Mouse (Mus musculus): ENCODE data around the gene Gm21970.

Gm21970 gene

GRCm38 (mm10) chr16:91373473-91374252 is 17.9 kb upstream of the Gm21970 start:
- DNase-seq, result no peak

- no peak for DNase-seq
Observed at GRCm38 (mm10) chr16:91374253-91374634, 17.3 kb upstream of the Gm21970 start.

DNA sequence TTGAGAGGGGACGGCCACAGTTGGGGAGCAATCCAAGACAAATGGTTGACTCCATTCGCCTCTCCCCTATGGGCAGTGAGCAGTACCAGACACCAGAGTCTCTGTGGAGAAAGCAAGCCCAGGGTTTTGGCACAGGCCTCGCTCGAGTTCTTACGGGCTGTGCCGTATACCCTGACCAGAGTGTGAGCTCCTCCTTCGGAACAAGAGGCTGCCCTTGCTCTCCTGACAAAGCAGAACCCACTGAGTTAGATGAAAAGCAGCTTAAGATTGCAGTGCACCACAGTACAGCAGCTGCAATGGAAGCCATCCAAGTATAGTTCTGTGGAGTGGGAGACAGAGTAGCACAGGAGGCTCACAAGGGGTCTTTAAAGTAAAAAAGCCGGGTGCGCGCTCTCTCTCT is 14.8 kb upstream of the Gm21970 start:
- no peak for DNase-seq

DNA sequence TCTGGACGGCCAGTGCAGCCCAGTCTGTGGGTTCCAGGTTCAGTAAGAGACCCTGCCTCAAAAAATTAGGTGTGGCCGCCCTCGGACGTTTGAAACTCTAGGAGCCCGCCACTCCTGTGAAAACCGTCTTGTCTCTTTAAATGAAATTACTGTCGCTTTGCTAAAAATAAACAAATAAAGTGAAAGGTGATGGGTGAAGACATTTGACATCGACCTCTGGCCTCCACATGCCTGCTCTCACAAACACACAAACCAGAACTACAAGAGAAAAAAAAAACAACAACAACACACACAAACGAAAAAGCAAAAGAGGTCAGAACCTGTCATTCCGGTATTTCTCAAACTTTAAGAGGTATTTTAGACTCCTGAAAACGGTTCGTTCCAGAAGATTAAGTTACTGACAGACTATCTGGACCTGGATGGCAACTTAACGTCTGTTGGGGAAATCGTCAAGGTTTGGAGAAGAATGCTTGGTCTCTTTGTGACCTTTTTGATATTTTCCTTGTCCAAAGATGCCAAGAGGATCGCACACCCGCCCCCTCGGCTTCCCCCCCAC is 13.0 kb upstream of the Gm21970 start:
- DNase-seq, result no peak

GRCm38 (mm10) chr16:91378991-91379390 is 12.5 kb upstream of the Gm21970 start:
- DNase-seq, result no peak

DNA sequence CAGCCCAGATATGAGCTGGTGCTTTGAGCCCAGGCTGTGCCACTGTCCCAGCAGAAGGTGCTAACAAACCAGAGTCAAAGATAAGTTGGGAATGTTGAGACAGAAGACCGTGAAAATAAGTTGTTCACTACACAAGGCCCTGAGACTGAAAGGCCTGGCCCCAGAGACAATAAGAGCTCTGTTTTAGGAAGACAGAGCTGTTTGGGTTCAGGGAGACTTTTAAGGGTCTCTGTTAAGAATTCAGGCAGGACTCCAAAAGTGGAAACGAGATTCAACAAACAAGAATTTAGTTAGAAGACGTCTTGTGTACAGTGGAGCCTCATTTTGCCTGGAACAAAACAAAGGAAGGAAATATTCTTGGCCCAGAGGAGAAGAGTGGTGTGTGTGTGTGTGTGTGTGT is 12.1 kb upstream of the Gm21970 start:
- DNase-seq, result no peak

- DNase-seq, result no peak
Observed at GRCm38 (mm10) chr16:91380151-91380550, 11.4 kb upstream of the Gm21970 start.

DNA sequence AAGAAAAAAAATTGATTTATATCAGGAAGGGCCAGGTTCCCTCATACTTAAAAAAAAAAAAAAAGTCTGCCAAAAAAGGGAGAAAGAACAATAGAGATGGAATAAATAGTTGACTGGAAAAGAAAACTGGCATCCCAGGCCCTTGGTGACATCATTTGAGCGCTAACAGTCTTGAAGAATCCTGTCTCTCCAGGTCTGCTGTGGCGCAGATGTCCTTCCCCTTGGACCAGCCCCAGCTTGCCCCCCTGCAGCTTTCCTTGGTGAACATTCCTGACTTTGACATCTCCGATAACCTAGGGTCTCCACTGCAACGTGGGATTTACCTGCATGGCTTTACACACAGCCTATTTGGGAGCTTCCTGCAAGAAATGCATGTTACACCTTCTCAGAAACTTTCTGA is 9.9 kb upstream of the Gm21970 start:
- DNase-seq, result no peak

DNA sequence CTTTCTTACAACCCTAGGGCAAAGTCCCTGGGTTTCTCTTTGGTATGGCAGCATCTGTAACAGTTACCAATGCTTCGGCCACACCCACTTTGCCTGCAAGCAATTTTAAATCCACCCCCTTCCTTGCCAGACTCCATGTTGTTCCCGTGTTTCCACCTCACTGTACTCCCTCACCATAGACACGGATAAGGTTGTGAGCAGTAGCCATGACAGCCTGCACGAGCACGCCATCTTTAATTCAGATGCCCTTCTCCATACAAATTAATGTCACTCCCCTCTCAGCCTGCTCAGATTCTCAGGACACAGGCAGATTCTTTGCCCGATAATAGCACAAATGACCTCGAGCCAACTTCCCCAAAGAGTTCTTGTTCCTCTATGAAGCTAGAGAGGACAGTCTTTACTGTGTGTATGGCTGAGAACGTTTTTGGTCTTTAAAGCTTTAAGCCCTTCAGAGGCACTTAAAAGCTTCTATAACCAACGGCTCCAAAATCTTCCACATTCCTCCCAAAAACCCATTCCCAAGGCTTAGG is 9.2 kb upstream of the Gm21970 start:
- no peak for DNase-seq

GRCm38 (mm10) chr16:91384221-91384620 is 7.3 kb upstream of the Gm21970 start:
- DNase-seq, result no peak

GRCm38 (mm10) chr16:91385621-91386020 is 5.9 kb upstream of the Gm21970 start:
- no peak for DNase-seq

DNA sequence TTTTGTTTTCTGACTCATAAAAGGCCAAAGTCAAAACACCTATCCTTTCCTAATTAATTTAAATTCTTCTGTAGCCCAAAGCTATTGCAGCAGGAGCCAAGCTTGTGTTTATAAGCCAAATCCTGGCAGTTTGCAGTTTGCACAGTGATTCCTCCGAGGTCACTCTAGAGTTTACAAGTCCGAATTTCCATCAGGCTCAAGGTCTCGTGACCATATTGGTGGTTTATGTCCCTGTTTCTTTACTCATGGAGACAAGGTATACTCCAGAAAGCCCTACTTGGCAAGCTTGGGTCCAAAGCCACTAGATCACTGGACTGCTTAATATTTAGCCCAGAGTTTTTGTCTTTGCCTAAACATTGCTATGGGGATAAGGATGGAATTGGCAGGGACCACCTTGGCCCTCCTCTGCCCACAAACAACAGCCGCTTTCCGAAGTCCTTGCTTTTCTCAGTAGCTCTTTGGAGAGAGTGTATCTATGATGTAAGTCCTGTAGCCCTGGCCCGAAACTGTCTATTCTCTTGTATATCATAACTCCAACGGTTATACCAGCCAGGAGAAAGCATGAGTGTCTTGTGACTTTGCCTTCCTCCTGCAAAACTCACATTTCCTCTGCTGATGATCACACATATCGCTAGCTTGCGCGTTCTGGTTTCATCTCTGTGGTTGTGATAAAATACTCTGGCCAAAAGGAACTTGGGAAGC is 5.0 kb upstream of the Gm21970 start:
- DNase-seq, result no peak

GRCm38 (mm10) chr16:91387121-91387486 is 4.4 kb upstream of the Gm21970 start:
- DNase-seq, result no peak

DNA sequence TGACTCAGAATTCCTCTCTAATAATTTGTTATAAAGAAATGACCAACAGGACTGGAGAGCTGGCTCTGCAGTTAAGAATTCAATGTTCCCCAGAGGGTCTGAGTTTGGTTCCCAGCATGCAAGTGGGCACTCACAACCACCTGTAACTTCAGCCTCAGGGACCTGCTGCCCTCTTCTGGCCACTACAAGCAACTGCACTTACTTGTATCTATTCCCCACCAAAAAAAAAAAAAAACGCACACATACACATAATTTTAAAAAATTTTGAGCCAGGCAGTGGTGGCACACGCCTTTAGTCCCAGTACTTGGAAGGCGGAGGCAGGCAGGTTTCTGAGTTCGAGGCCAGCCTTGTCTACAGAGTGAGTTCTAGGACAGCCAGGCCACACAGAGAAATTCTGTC is 1.4 kb upstream of the Gm21970 start:
- DNase-seq, result no peak

DNA sequence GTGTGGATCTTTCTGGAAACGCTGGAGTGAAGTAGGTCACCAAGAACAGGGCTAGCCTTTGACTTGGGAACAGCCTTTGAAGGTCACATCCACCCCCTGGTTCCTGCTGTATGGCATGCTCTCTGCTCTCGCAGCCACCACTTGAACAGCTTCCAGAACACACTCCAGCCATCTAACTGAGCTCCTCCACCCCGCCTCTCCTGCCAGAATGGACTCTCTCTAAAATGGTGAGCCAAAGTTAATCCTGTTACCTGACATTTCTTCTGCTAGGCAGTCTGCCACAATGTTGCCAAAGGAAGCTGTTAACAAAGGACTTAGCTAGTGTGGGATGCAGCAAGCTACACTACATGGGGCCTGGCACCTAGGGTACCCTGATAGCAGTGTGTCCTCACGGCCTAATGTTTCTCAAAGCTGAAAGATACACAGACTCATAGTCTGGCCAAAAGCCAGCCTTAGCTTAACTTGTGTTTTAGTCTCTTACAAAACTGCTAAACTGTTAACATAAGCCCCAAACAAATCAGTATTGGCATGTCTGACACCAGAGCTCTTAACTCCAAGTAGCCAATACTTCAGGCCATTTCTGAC is 3.4 kb downstream of the Gm21970 start:
- no peak for DNase-seq

DNA sequence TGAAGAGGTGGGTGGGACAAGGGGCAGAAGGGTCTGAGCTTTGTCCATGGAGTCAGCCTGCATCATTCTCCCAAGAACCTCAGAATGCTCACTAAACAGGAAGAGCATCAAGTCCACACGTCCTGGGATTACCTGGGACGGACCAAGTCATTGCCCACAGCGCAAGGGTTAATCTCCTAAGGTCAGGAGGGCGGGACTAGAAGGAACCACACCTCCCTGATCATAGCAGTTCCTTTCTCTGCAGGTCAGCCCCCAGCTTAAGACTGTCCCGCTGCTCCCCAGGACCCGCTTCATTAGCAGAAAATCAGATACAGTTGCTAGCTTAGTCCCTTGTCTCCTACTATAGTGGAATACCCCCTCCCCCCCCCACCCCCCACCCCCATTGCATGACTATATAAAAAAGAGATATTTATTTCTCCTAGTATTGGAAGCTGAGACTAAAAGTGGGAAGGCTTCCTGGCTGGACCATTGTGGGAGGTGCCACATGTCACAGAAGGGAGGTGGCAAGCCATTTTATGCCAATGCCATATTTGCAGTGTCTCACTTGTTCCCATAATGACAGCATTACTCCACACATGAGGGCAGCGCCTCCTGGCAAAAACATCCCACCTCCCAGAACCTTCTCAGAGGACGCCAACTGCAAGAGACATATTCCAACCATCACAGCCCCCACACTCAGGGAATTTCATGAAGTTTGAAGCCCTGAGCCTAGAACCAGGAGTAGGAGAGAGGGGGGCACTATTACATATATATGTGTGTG is 4.3 kb downstream of the Gm21970 start:
- no peak for DNase-seq

DNA sequence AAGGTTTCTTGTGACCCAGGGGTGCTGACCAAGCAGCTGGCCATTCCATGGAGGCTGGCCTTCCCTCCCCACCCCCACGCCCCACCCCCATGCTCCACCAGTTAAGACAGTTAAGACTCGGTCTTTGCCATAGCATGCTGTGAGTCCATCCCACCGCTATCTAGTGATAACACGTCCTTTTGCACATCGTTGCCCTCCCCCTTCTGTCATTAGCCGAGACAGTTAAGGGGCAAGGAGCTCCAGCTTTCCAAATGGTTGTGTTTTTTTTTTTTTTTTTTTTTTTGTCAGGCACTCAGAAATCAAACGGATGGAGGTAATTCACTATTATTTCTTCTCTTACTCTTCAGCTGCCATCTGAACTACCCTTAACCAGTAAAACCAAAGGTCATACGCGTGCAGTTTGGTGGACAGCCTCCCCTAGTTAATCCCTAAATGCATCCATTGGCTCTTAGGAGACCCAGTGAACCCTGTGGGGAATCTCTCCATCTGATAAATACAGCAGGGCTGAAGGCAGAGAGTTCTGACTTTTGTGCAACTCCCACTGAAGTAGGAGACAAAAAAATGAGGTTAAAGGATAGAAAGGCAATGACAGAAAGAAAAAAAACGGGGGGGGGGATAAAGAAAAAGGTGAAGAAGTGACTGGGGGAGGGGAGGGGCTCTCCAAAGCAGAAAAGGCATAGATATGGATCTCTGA is 5.5 kb downstream of the Gm21970 start:
- no peak for DNase-seq

GRCm38 (mm10) chr16:91398030-91398429 is 6.5 kb downstream of the Gm21970 start:
- no peak for DNase-seq

DNA sequence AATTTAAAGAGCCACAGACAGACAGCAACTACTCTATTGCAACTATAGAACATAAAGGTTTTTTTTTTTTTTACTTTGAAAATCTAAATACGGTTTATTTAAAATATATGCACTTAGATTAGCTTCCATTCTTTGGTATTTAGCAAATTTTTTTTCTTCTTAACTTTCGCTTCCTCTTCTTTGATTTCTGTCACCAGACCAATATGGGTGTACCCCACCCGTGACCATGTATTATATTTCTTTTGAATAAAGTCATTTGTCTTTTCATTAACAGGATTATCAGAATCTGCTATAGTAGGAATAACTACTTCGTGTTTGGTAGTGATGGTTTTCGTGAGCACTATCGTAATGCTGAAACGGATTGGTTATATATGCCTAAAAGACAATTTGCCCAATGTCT is 7.4 kb downstream of the Gm21970 start:
- no peak for DNase-seq

DNA sequence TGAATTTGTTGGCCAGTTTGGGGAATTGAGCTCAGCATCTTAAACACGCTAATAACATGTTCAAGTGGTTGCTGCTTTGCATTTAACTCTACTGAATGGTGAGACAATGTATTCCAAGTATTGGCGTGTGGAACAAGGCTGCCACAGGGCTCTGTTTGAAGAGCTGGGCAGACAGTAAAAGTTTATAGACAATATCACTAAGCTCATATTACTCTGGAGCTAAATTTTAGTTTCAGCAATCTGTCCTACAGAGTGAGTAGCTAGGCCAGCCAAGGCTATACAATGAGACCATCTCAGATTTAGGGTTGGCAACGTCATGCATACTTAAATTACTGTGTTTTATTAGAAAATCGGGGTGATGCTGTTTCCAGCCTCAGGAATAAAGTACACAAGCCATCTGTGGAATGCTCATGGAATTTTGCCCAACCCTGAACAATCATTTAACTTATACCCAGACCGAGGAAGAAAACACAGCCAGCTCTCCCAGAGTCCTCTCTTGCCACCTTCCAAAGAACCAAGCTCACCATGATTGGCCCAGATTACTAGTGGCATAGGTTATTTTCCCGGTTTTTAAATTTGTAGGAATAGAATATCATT is 10.1 kb downstream of the Gm21970 start:
- no peak for DNase-seq

- no peak for DNase-seq
Observed at GRCm38 (mm10) chr16:91403784-91404183, 12.3 kb downstream of the Gm21970 start.

DNA sequence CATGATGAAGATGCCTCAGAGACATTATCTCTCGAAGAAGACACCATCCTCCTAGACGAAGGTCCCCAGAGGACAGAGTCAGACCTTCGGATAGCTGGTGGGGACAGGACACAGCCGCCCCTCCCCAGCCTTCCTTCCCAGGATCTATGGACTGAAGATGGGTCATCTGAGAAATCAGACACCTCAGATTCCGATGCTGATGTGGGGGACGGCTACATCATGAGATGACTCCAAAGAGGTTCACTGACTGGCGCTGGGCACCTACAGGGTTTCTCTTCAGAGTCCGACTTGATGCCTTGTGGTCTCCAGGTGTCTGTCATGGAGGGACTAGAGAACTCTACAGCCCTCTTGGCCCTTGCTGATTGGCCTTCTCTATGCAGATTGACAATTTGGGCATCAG is 12.7 kb downstream of the Gm21970 start:
- no peak for DNase-seq

Measured in right cerebral cortex, postnatal 4 days (tissue).